Mouse (Mus musculus): ENCODE measurements at regions not wholly inside any gene's neighbourhood (a gene's known extent, or its start where the extent isn't known, plus 50 kb on each side); places are given as distances from the start of the nearest gene placed in this dataset.

- TF ChIP-seq EP300 (optimal IDR thresholded peaks at IDR 0.05) (no peak), CTCF (IDR thresholded peaks at IDR 0.05; ENCODE audit: low read depth) (no peak)
These were observed 208.4 kb upstream of the Fam241a start for GRCm38 (mm10) chr3:128104516-128104915.

Measured in stomach, postnatal 0 days (tissue).